Mouse (Mus musculus) embryo, embryonic 11 days (tissue): ENCODE measurements around the gene Fam98a.

Source experiments
- DNase-seq: peaks from one replicate; pipeline ENCODE4 v3.0.0-alpha.2; 2015

Gene Fam98a

GRCm38 (mm10) chr17:75521236-75521842, 30.4 kb downstream of the Fam98a start:
- no peak for DNase-seq

GRCm38 (mm10) chr17:75519239-75519900, 32.4 kb downstream of the Fam98a start:
- no peak for DNase-seq

GRCm38 (mm10) chr17:75518181-75518901, 33.4 kb downstream of the Fam98a start:
- DNase-seq = no peak

- no peak for DNase-seq
These were observed 35.2 kb downstream of the Fam98a start for GRCm38 (mm10) chr17:75516591-75516990.

- DNase-seq = no peak
These were observed 42.5 kb downstream of the Fam98a start for GRCm38 (mm10) chr17:75509257-75509656.

- DNase-seq = no peak
These were observed 44.8 kb downstream of the Fam98a start for GRCm38 (mm10) chr17:75506708-75507641.

GRCm38 (mm10) chr17:75506097-75506675, 45.6 kb downstream of the Fam98a start:
- no peak for DNase-seq

GRCm38 (mm10) chr17:75505053-75505452, 46.7 kb downstream of the Fam98a start:
- no peak for DNase-seq

- no peak for DNase-seq
These were observed 48.7 kb downstream of the Fam98a start for GRCm38 (mm10) chr17:75503031-75503430.

- DNase-seq = no peak
These were observed 53.5 kb downstream of the Fam98a start for GRCm38 (mm10) chr17:75498241-75498651.

- DNase-seq = no peak
These were observed 56.5 kb downstream of the Fam98a start for GRCm38 (mm10) chr17:75495213-75495612.
